Mouse (Mus musculus) ES-E14 (cell line): ENCODE measurements around the gene Fgf18. TPM values are rescaled to one million over a fixed set of nuclear protein-coding genes. Genes with fewer than 3 reads are reported as not detected.
A peak's percentile ranks its signal among the peaks of the same experiment; 100 is the strongest.

Experiments
- DNase-seq: peaks from one replicate; pipeline ENCODE4 v3.0.0-alpha.2; 2013; ENCODE audit warnings: low read depth, low spot score
- H3K27ac ChIP-seq: 2 replicates; pipeline ENCODE4 v1.5.1; 2012; ENCODE audit warnings: low read depth, mild to moderate bottlenecking, low read length, moderate library complexity, mixed read lengths; ENCODE audit not compliant: poor library complexity, insufficient read depth, severe bottlenecking
- H3K36me3 ChIP-seq: 2 replicates; pipeline ENCODE4 v1.6.1; 2012; ENCODE audit warnings: mild to moderate bottlenecking, low read length, moderate library complexity, mixed read lengths; ENCODE audit not compliant: control insufficient read depth, poor library complexity, insufficient read depth, severe bottlenecking
- H3K4me1 ChIP-seq, 2 experiments: fragments of 150-350 bp in 1 of 2; sonication (generic) in 1 of 2; 2 replicates each; pipeline ENCODE4 v1.6.1; 2012; ENCODE audit warnings: low read length in 2 of 2, mild to moderate bottlenecking in 1 of 2, mixed read lengths in 1 of 2; ENCODE audit not compliant: control insufficient read depth in 2 of 2, insufficient read depth in 2 of 2, poor library complexity in 1 of 2
- H3K4me3 ChIP-seq, 2 experiments: fragments of 150-350 bp in 1 of 2; sonication (generic) in 1 of 2; 2 replicates each; pipeline ENCODE4 v1.5.1; 2012; ENCODE audit warnings: low read length in 2 of 2, low read depth in 1 of 2, mild to moderate bottlenecking in 1 of 2, mixed read lengths in 1 of 2; ENCODE audit not compliant: insufficient read depth in 1 of 2, poor library complexity in 1 of 2, severe bottlenecking in 1 of 2
- H3K9ac ChIP-seq: 2 replicates; pipeline ENCODE4 v1.6.1; 2012; ENCODE audit warnings: low read depth, mild to moderate bottlenecking, low read length, mixed read lengths; ENCODE audit not compliant: poor library complexity, insufficient read depth, severe bottlenecking
- H3K9me3 ChIP-seq: fragments of 150-350 bp; sonication (generic); 2 replicates; pipeline ENCODE4 v1.6.1; 2012; ENCODE audit warnings: low read depth, mild to moderate bottlenecking, low read length; ENCODE audit not compliant: control insufficient read depth, insufficient read depth
- CHD2 ChIP-seq: IDR thresholded peaks from 2 replicates; pipeline ENCODE4 v1.6.1; 2014; ENCODE audit warnings: mild to moderate bottlenecking, low read depth, low read length, inconsistent platforms
- HCFC1 ChIP-seq: IDR thresholded peaks from 2 replicates; pipeline ENCODE4 v1.6.1; 2012; ENCODE audit warnings: low read length, inconsistent platforms, borderline replicate concordance; ENCODE audit not compliant: insufficient read depth
- MAFK ChIP-seq: IDR thresholded peaks from 2 replicates; pipeline ENCODE4 v1.6.1; 2014; ENCODE audit warnings: mild to moderate bottlenecking, low read depth, low read length, inconsistent platforms; ENCODE audit not compliant: insufficient read depth
- ZC3H11A ChIP-seq: IDR thresholded peaks from 2 replicates; pipeline ENCODE4 v1.6.1; 2012; ENCODE audit warnings: low read depth, mild to moderate bottlenecking, inconsistent platforms, low read length, borderline replicate concordance
- ZNF384 ChIP-seq: IDR thresholded peaks from 2 replicates; pipeline ENCODE4 v1.6.1; 2012; ENCODE audit warnings: low read depth, low read length, inconsistent platforms
- in situ Hi-C, 2 experiments: fragments of 600-800 bp; cut with MboI; formaldehyde crosslinking; loops; one replicate each; pipeline ENCODE4 v1.15.1; 2025; ENCODE audit warnings: low sequenced_read_pairs in 2 of 2, inconsistent platforms in 1 of 2; ENCODE audit not compliant: unreplicated experiment in 2 of 2
- total RNA-seq: library from RNA; depleted of rRNA; stranded (reverse); fragments of 300-350 nt; gene quantifications from 2 replicates; pipeline ENCODE4 v1.2.3, GENCODE M21; 2012

Fgf18 gene
- total RNA-seq, 1 experiment: 1.6 TPM

DNA sequence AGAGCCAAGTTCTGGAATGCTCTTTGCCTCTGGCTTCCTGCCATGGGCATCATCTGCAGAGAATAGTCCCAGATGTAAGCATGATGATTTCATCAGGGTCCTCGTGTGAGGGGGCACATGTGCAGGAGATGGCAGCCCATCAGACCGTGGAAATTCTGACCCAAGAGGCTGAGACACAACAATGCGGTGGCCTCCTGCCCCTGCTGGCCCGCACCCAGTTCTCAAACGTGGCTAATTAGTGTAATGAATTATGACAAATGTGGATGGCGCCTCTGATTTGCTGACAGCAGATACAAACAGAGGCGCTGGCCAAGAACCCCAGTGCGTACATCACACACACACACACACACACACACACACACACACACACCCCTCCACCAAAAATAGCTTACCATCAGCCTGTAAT lies 42.3 kb downstream of the Fgf18 start:
- H3K9ac ChIP-seq: no peak overlapping the region
- DNase-seq: no peak
- in situ Hi-C loops: no loop called here
- H3K36me3 ChIP-seq: no peaks in the 10 kb centered on the region
- no peak overlapping the region for H3K4me3 ChIP-seq
- no peak overlapping the region for H3K27ac ChIP-seq
- H3K9me3 ChIP-seq: no peaks in the 10 kb centered on the region
- TF ChIP-seq ZC3H11A (no peak), ZNF384 (no peak), MAFK (no peak), HCFC1 (no peak), CHD2 (no peak)
- peaks cover 0 to 3% of the 10 kb centered on the region in 2 experiments; a peak in 2 of 4 replicates for H3K4me1 ChIP-seq

DNA sequence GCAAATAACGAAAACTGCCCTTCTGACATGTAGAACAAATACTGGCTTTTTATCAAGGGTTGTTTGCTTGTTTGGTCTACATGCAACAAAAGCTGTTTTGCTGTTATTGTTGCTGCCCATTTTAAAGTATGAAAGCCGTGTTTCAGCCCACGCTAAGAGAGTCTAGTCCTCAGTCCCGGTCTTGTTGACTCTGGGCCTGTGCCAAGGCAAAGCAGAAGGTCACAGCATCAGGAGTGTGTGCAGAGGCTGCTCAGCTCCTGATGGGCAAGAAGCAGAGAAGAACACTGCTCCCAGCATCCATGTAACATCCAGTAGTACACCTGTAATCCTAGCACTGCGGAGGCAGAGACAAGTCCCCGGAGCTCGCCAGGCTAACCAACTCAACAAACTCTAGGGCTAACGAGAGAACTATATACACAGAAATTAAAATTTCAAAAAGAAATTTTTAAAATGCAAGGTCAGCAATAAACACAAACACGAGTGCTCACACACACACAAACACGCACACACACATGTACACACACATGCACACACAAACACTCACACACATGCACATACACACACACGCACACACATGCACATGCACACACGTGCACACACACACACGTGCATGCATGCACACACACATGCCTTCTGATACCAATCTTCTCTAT lies 43.8 kb downstream of the Fgf18 start:
- H3K27ac ChIP-seq: no peak overlapping the region
- in situ Hi-C loops: no loop called here
- TF ChIP-seq ZC3H11A (no peak), MAFK (peak; percentile 94), ZNF384 (no peak), CHD2 (no peak), HCFC1 (no peak)
- H3K4me3 ChIP-seq: no peak overlapping the region
- no peak for DNase-seq
- peaks cover 0 to 3% of the 10 kb centered on the region in 2 experiments; a peak in 2 of 4 replicates for H3K4me1 ChIP-seq
- H3K9ac ChIP-seq: no peak overlapping the region
- H3K36me3 ChIP-seq: no peaks in the 10 kb centered on the region
- no peaks in the 10 kb centered on the region for H3K9me3 ChIP-seq

DNA sequence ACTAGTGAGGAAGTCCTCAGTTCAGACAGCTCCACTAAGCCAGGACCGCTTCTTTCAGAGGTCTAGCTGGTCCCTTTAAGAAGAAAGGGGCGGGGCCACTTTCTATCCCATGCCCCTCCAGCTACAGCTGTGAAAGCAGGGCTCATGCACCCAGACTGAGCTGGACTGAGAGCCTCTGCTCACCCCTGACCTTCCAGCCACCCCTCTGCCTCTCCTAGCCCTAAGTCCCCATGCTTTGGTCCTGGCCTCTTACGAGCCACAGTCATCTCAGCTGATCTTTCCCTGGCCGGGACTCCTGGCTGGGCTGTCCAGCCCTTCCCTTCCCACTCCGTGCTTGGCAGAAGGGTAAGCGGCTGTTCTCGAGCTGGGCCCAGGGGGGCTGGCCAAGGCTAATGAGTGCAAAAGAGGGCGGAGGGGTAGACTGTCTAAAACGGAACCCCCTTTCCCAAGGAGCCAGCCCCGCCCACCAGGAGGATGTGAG lies 47.1 kb downstream of the Fgf18 start:
- in situ Hi-C loops: no loop called here
- Histone ChIP-seq H3K36me3 (no peaks in the 10 kb centered on the region), H3K4me1 (no peaks in the 10 kb centered on the region), H3K9ac (no peak overlapping the region), H3K9me3 (no peaks in the 10 kb centered on the region), H3K4me3 (no peak overlapping the region), H3K27ac (no peak overlapping the region)
- TF ChIP-seq HCFC1 (no peak), MAFK (no peak), CHD2 (no peak), ZNF384 (no peak), ZC3H11A (no peak)
- no peak for DNase-seq

DNA sequence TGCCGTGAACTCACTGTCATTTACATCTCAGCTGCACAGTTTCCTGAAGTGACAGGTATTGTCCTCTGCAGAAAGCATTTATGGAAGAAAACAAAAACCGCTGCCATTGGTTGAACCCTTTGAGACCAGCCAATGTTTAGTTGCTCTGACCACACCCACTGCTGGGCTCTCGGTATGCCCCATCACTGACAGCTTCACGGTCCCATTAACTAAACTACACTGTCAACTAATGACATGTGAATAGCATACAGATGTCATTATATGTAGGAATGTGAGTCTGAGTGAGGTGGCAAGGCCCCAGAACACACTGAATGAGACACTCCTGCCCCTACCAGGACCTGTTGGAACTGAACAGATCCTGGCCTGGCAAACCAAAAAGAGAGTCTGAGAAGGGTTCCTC lies 47.8 kb downstream of the Fgf18 start:
- Histone ChIP-seq H3K4me3 (no peak overlapping the region), H3K27ac (no peak overlapping the region), H3K9ac (no peak overlapping the region), H3K36me3 (no peaks in the 10 kb centered on the region), H3K4me1 (no peaks in the 10 kb centered on the region), H3K9me3 (no peaks in the 10 kb centered on the region)
- no peak for DNase-seq
- in situ Hi-C loops: no loop called here
- TF ChIP-seq MAFK: no peak
- TF ChIP-seq CHD2: no peak

DNA sequence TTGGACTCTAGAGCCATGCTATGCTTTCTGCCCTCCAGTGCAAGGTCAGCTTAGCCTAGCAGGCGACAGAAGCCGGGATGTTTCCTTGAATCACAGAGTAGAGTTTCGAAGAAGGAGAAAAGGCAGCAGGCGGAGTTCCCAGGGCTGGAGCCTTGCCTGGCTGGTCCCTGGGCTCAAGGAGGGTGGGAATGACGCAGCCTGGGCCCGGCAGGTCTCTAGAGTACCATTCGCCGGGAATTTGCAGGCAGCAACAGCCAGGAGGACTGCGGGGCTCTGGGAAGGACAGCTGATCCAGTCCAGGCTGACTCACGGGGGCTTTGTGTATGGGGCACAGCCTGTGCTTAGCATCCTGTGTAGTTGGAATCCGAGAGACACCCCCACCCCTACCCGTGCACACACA lies 48.8 kb downstream of the Fgf18 start:
- no peaks in the 10 kb centered on the region for H3K9me3 ChIP-seq
- H3K36me3 ChIP-seq: no peaks in the 10 kb centered on the region
- DNase-seq: no peak
- no peaks in the 10 kb centered on the region for H3K4me1 ChIP-seq
- no peak overlapping the region for H3K4me3 ChIP-seq
- no peak overlapping the region for H3K9ac ChIP-seq
- in situ Hi-C loops: no loop called here
- H3K27ac ChIP-seq: no peak overlapping the region
- TF ChIP-seq CHD2: no peak
- TF ChIP-seq MAFK: no peak
